In genomic region chr2:61806346-61806825, GRCm38 (mm10) we compare ENCODE assay signal across 18 mouse cellular contexts. TPM values are rescaled to one million over a fixed set of nuclear protein-coding genes. Genes with fewer than 3 reads are reported as not detected.
DNase-seq lines count a peak whose midpoint lies in the region; ATAC-seq lines count a peak whose summit lies in the region.
"Had no signal": no experiment of that assay in that cellular context is flagged by ENCODE, and none has a peak within 500 bp of the region (broad histone marks: within the 10 kb centered on the region; RNA-seq: fewer than 3 reads in every experiment).

No protein-coding gene starts in this region.

- H3K9ac ChIP-seq in hindbrain, embryonic 13.5 days = no peak overlapping the region
- H3K9ac ChIP-seq in midbrain, embryonic 14.5 days (replicated peaks; ENCODE audit: low read length) = no peak overlapping the region
- H3K9ac ChIP-seq in forebrain, embryonic 14.5 days (ENCODE audit: low read length) = peak overlapping the region; percentile 87
- H3K9ac ChIP-seq: embryonic facial prominence, embryonic 13.5 days; liver, embryonic 15.5 days had no signal

- no peak overlapping the region for H3K4me3 ChIP-seq in hindbrain, embryonic 10.5 days
- H3K4me3 ChIP-seq in hindbrain, embryonic 13.5 days = no peak overlapping the region
- H3K4me3 ChIP-seq in midbrain, embryonic 14.5 days (replicated peaks; ENCODE audit: low read depth, low read length) = no peak overlapping the region
- no peak overlapping the region for H3K4me3 ChIP-seq in midbrain, embryonic 10.5 days
- peak overlapping the region; percentile 51 for H3K4me3 ChIP-seq in forebrain, embryonic 14.5 days (ENCODE audit: low read depth, low read length)
- H3K4me3 ChIP-seq: heart, adult 2 months; liver, embryonic 15.5 days; myocyte had no signal

- peaks cover 100% of the 10 kb centered on the region for H3K27me3 ChIP-seq in hindbrain, embryonic 10.5 days (ENCODE audit: insufficient read depth, poor library complexity, severe bottlenecking)
- H3K27me3 ChIP-seq in hindbrain, embryonic 13.5 days = peaks cover 97% of the 10 kb centered on the region
- peaks cover 93% of the 10 kb centered on the region for H3K27me3 ChIP-seq in midbrain, embryonic 14.5 days (ENCODE audit: control insufficient read depth, insufficient read depth, low read length)
- peaks cover 100% of the 10 kb centered on the region for H3K27me3 ChIP-seq in midbrain, embryonic 10.5 days (ENCODE audit: low read depth, poor library complexity, severe bottlenecking)
- H3K27me3 ChIP-seq in forebrain, embryonic 14.5 days (replicated peaks; ENCODE audit: control insufficient read depth, insufficient read depth, low read length) = peaks cover 40% of the 10 kb centered on the region

- peaks cover 22% of the 10 kb centered on the region for H3K4me1 ChIP-seq in hindbrain, embryonic 10.5 days (replicated peaks)
- peaks cover 31% of the 10 kb centered on the region for H3K4me1 ChIP-seq in hindbrain, embryonic 13.5 days (replicated peaks)
- H3K4me1 ChIP-seq in midbrain, embryonic 14.5 days (ENCODE audit: control insufficient read depth, insufficient read depth, low read length) = peaks cover 8% of the 10 kb centered on the region; the same call in 1 of the 2 replicates
- peaks cover 27% of the 10 kb centered on the region for H3K4me1 ChIP-seq in midbrain, embryonic 10.5 days
- H3K4me1 ChIP-seq in forebrain, embryonic 14.5 days (ENCODE audit: control insufficient read depth, insufficient read depth, low read length) = peaks cover 4% of the 10 kb centered on the region

- no peak overlapping the region for H3K27ac ChIP-seq in hindbrain, embryonic 10.5 days
- no peak overlapping the region for H3K27ac ChIP-seq in hindbrain, embryonic 13.5 days
- no peak overlapping the region for H3K27ac ChIP-seq in midbrain, embryonic 14.5 days (replicated peaks; ENCODE audit: low read depth, low read length)
- no peak overlapping the region for H3K27ac ChIP-seq in midbrain, embryonic 10.5 days (replicated peaks)
- peak overlapping the region; percentile 98 for H3K27ac ChIP-seq in forebrain, embryonic 14.5 days (ENCODE audit: low read depth, low read length)
- H3K27ac ChIP-seq: embryonic facial prominence, embryonic 13.5 days; heart, adult 2 months; liver, embryonic 15.5 days had no signal

- ATAC-seq in hindbrain, embryonic 13.5 days (ENCODE audit: low FRiP score) = no peak
- no peak for ATAC-seq in midbrain, embryonic 14.5 days (ENCODE audit: low FRiP score, low TSS enrichment)
- no peak for ATAC-seq in forebrain, embryonic 14.5 days

- intact Hi-C loops in left cerebral cortex, postnatal 25 days (cut with DNase I) = loop anchor here (10.0 kb wide), 1 partner anchor 478 kb away; no protein-coding TSS in a partner anchor

- H3K36me3 ChIP-seq in hindbrain, embryonic 10.5 days = no peaks in the 10 kb centered on the region
- no peaks in the 10 kb centered on the region for H3K36me3 ChIP-seq in hindbrain, embryonic 13.5 days
- no peaks in the 10 kb centered on the region for H3K36me3 ChIP-seq in midbrain, embryonic 14.5 days (ENCODE audit: control insufficient read depth, insufficient read depth, low read length)
- H3K36me3 ChIP-seq in midbrain, embryonic 10.5 days = no peaks in the 10 kb centered on the region
- H3K36me3 ChIP-seq in forebrain, embryonic 14.5 days (ENCODE audit: control insufficient read depth, insufficient read depth, low read length) = no peaks in the 10 kb centered on the region
- H3K36me3 ChIP-seq: embryonic facial prominence, embryonic 13.5 days; liver, embryonic 15.5 days had no signal

- 1% methylated on average over 3 of the region's 3 CpGs for WGBS in hindbrain, embryonic 10.5 days
- WGBS in hindbrain, embryonic 13.5 days = 2% methylated on average over 3 of the region's 3 CpGs
- WGBS in midbrain, embryonic 14.5 days = 2% methylated on average over 3 of the region's 3 CpGs
- WGBS in midbrain, embryonic 10.5 days = 4% methylated on average over 3 of the region's 3 CpGs
- 4% methylated on average over 3 of the region's 3 CpGs for WGBS in forebrain, embryonic 14.5 days

- no peaks in the 10 kb centered on the region for H3K9me3 ChIP-seq in hindbrain, embryonic 10.5 days
- no peaks in the 10 kb centered on the region for H3K9me3 ChIP-seq in hindbrain, embryonic 13.5 days
- no peaks in the 10 kb centered on the region for H3K9me3 ChIP-seq in midbrain, embryonic 14.5 days (ENCODE audit: control insufficient read depth, low read length)
- H3K9me3 ChIP-seq in midbrain, embryonic 10.5 days (replicated peaks) = no peaks in the 10 kb centered on the region
- no peaks in the 10 kb centered on the region for H3K9me3 ChIP-seq in forebrain, embryonic 14.5 days (replicated peaks; ENCODE audit: control insufficient read depth, low read length)
- H3K9me3 ChIP-seq: embryonic facial prominence, embryonic 13.5 days; liver, embryonic 15.5 days had no signal

- H3K4me2 ChIP-seq in hindbrain, embryonic 13.5 days = no peak overlapping the region
- no peak overlapping the region for H3K4me2 ChIP-seq in midbrain, embryonic 14.5 days (ENCODE audit: low read length)
- H3K4me2 ChIP-seq in forebrain, embryonic 14.5 days (ENCODE audit: low read length) = peak overlapping the region; percentile 90
- H3K4me2 ChIP-seq: liver, embryonic 15.5 days had no signal

- DNase-seq in hindbrain, embryonic 10.5 days (ENCODE audit: low spot score) = peak; percentile 14
- peak; percentile 37 for DNase-seq in midbrain, embryonic 14.5 days
- DNase-seq in midbrain, embryonic 10.5 days (ENCODE audit: low spot score) = no peak
- no peak for DNase-seq in forebrain, embryonic 14.5 days (ENCODE audit: low spot score)
- DNase-seq in retina, postnatal 1 day = peak; percentile 19
- DNase-seq in kidney, postnatal 36 days = no peak
- no peak for DNase-seq in left cerebral cortex, postnatal 25 days (ENCODE audit: low spot score in 2 of 2)
- DNase-seq: lung, postnatal 14 days; thymus, adult 18-20 months had no signal

RNA-seq across cellular contexts. Expression of gene Tbr1, which starts 3.7 kb away (rescaled TPM):
- 0.30 TPM in 1 of 2 replicates, not detected in the other for polyA plus RNA-seq in hindbrain, embryonic 10.5 days (2016; fragmentation: Nextera tagmentation; extraction: Ambion mirVana)
- 0.60 and 0.83 TPM in 2 replicates for polyA plus RNA-seq in hindbrain, embryonic 13.5 days (2015; fragmentation: Nextera tagmentation; extraction: Ambion mirVana)
- polyA plus RNA-seq in midbrain, embryonic 14.5 days (2014; fragmentation: Nextera tagmentation; extraction: Ambion mirVana) = 1.1 TPM in 2 replicates
- polyA plus RNA-seq in midbrain, embryonic 10.5 days (2016; fragmentation: Nextera tagmentation; extraction: Ambion mirVana) = 0.23 and 0.26 TPM in 2 replicates
- polyA plus RNA-seq in forebrain, embryonic 14.5 days (2014; fragmentation: Nextera tagmentation; extraction: Ambion mirVana) = 46.3 and 47.2 TPM in 2 replicates
- 100 to 1,000 TPM; 111 to 119 TPM for total RNA-seq in left cerebral cortex, postnatal 25 days (2021)
- total RNA-seq: adrenal gland, adult 18-20 months; gastrocnemius, adult 18-20 months had no signal
- polyA plus RNA-seq: heart, adult 2 months; stomach, embryonic 14.5 days; urinary bladder, adult 2 months had no signal

Comparison
In these comparisons a context has a peak if more than half of its experiments do, and no peak if none do; other contexts are left out.
1. DNase-seq: peak in hindbrain, embryonic 10.5 days (single experiment), midbrain, embryonic 14.5 days (single experiment) and retina, postnatal 1 day (single experiment); none in midbrain, embryonic 10.5 days (single experiment), forebrain, embryonic 14.5 days (single experiment), kidney, postnatal 36 days (0 of 2) and left cerebral cortex, postnatal 25 days (0 of 2).
2. RNA of gene Tbr1, which starts 3.7 kb away (polyA plus RNA-seq): 46.3 to 47.2 TPM in forebrain, embryonic 14.5 days; 1.1 TPM in midbrain, embryonic 14.5 days, 0.60 to 0.83 TPM in hindbrain, embryonic 13.5 days, 0.30 TPM in hindbrain, embryonic 10.5 days and 0.23 to 0.26 TPM in midbrain, embryonic 10.5 days; every median in the first group is over 10 times any median in the second.